9 mouse cellular contexts compared by ENCODE assay signal in the genomic region with DNA sequence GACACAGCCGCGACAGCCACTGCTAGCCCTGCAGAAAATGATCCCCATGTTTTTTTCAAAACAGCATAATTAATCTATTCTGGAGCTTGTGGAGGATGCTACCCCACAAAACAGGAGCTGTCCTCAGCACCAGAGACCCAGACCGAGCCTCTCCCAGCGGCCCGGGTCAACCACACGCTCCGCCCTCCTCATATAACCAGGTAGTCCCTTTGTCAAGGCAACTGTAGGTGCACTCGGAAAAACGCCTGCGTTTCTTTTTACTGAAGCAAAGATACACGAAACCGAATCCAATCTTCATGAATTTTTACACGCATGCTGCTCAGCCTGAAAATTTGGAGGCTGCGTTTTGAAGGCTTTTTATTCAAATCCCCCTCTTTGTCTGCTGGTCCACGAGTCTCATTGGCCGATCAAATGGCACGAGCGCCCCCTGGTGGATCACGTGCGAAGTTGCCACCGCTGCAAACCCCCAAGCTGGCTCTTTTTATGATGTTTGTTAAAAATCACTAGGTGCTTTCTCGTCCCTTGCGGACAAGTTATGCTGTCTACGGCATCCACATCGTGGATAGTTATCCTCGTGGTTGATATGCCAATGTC. TPM values are rescaled to one million over a fixed set of nuclear protein-coding genes. Genes with fewer than 3 reads are reported as not detected.
DNase-seq lines count a peak whose midpoint lies in the region; ATAC-seq lines count a peak whose summit lies in the region.
"Had no signal": no experiment of that assay in that cellular context is flagged by ENCODE, and none has a peak within 500 bp of the region (broad histone marks: within the 10 kb centered on the region; RNA-seq: fewer than 3 reads in every experiment).

No protein-coding gene starts in this region.

- peaks cover 21% of the 10 kb centered on the region for H3K4me1 ChIP-seq in embryonic facial prominence, embryonic 10.5 days
- H3K4me1 ChIP-seq in limb, embryonic 12.5 days (replicated peaks), result peaks cover 13% of the 10 kb centered on the region
- H3K4me1 ChIP-seq in midbrain, embryonic 16.5 days (ENCODE audit: control insufficient read depth, insufficient read depth, low read length), result peaks cover 44% of the 10 kb centered on the region

- DNase-seq in monocyte, adult 2 months (ENCODE audit: low read depth in 1 of 2, low spot score in 2 of 2), result peak; percentile 33 to 57
- DNase-seq in embryonic facial prominence, embryonic 10.5 days (ENCODE audit: low spot score), result peak; percentile 91
- DNase-seq in heart, adult 8-10 months (ENCODE audit: low spot score), result peak; percentile 69
- DNase-seq in kidney, adult 8-10 months, result peak; percentile 23 to 65
- DNase-seq in spleen, postnatal 14 days (ENCODE audit: low spot score in 2 of 2), result peak; percentile 51 to 64

- peaks cover 75% of the 10 kb centered on the region for H3K27me3 ChIP-seq in embryonic facial prominence, embryonic 10.5 days (replicated peaks; ENCODE audit: low read depth, poor library complexity, severe bottlenecking)
- H3K27me3 ChIP-seq in limb, embryonic 12.5 days, result peaks cover 66% of the 10 kb centered on the region
- no peaks in the 10 kb centered on the region for H3K27me3 ChIP-seq in midbrain, embryonic 16.5 days (ENCODE audit: control insufficient read depth, insufficient read depth, low read depth, low read length)

- peak overlapping the region; percentile 27; the same call in 1 of the 2 replicates for H3K9ac ChIP-seq in limb, embryonic 12.5 days (replicated peaks)
- peak overlapping the region; percentile 76 for H3K9ac ChIP-seq in midbrain, embryonic 16.5 days (ENCODE audit: low read depth, low read length)

- no peak for ATAC-seq in monocyte, adult 5-6 weeks (replicated peaks; ENCODE audit: insufficient number of reproducible peaks, low FRiP score, low TSS enrichment, poor library complexity, severe bottlenecking)
- ATAC-seq in limb, embryonic 12.5 days (ENCODE audit: insufficient number of reproducible peaks, insufficient read depth, low FRiP score, low TSS enrichment, low read depth), result peak; percentile 57
- peak; percentile 73 for ATAC-seq in midbrain, embryonic 16.5 days

- H3K9me3 ChIP-seq in embryonic facial prominence, embryonic 10.5 days, result no peaks in the 10 kb centered on the region
- no peaks in the 10 kb centered on the region for H3K9me3 ChIP-seq in limb, embryonic 12.5 days
- H3K9me3 ChIP-seq in midbrain, embryonic 16.5 days (replicated peaks; ENCODE audit: control insufficient read depth, low read length, poor library complexity, severe bottlenecking), result no peaks in the 10 kb centered on the region

- 1% methylated on average over 26 of the region's 26 CpGs for WGBS in embryonic facial prominence, embryonic 10.5 days
- WGBS in limb, embryonic 12.5 days, result under 1% methylated on average over 26 of the region's 26 CpGs
- WGBS in midbrain, embryonic 16.5 days, result under 1% methylated on average over 26 of the region's 26 CpGs

- peak overlapping the region; percentile 66 for H3K4me2 ChIP-seq in limb, embryonic 12.5 days
- peak overlapping the region; percentile 64 for H3K4me2 ChIP-seq in midbrain, embryonic 16.5 days (ENCODE audit: low read length)

- H3K36me3 ChIP-seq in embryonic facial prominence, embryonic 10.5 days (replicated peaks), result no peaks in the 10 kb centered on the region
- H3K36me3 ChIP-seq in limb, embryonic 12.5 days, result no peaks in the 10 kb centered on the region
- no peaks in the 10 kb centered on the region for H3K36me3 ChIP-seq in midbrain, embryonic 16.5 days (ENCODE audit: control insufficient read depth, insufficient read depth, low read length)
- H3K36me3 ChIP-seq: G1E had no signal

- H3K4me3 ChIP-seq in embryonic facial prominence, embryonic 10.5 days, result peak overlapping the region; percentile 54
- H3K4me3 ChIP-seq in limb, embryonic 12.5 days (replicated peaks), result peak overlapping the region; percentile 31
- H3K4me3 ChIP-seq in midbrain, embryonic 16.5 days (ENCODE audit: low read depth, low read length), result peak overlapping the region; percentile 30

- peak overlapping the region; percentile 80 for H3K27ac ChIP-seq in embryonic facial prominence, embryonic 10.5 days (replicated peaks)
- no peak overlapping the region for H3K27ac ChIP-seq in limb, embryonic 12.5 days
- peak overlapping the region; percentile 96 for H3K27ac ChIP-seq in midbrain, embryonic 16.5 days (ENCODE audit: low read length)

RNA-seq across cellular contexts. Expression of gene Ky, which starts 39.3 kb away (rescaled TPM):
- not detected in 3 replicates for total RNA-seq in monocyte, adult 5-6 weeks (2017)
- 0.04 and 0.10 TPM in 2 replicates for polyA plus RNA-seq in embryonic facial prominence, embryonic 10.5 days (2016; fragmentation: Nextera tagmentation; extraction: Ambion mirVana)
- total RNA-seq in heart, adult 8-10 months (2022), result 10 to 100 TPM; 12.0 to 21.0 (median 17.8) TPM
- 0.15 and 0.70 TPM in 2 replicates for polyA plus RNA-seq in limb, embryonic 12.5 days (2016; fragmentation: Nextera tagmentation; extraction: Ambion mirVana)
- 0.51 and 0.90 TPM in 2 replicates for polyA plus RNA-seq in midbrain, embryonic 16.5 days (2015; fragmentation: Nextera tagmentation; extraction: Ambion mirVana)
- polyA plus RNA-seq: G1E had no signal
